9 mouse cellular contexts compared by ENCODE assay signal in the genomic region with DNA sequence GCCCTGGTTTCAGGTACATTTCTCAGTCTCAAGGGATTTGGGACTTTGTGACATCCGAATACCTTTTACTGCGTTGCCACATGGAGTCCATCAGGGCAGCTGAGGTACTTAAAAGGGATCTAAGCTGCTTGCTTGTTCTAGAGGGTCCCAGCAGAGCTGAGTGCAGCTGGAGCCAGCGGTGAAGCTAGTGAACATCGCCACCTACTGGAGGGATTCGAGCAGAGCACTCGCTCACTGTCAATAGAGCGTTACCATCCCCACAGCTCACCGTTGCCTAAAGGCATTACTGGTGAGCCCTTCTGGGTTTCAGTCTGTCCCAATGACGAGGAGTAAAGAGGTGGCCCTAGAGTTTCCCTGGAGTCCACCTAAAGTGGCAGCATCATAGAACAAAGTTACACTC. TPM values are rescaled to one million over a fixed set of nuclear protein-coding genes. Genes with fewer than 3 reads are reported as not detected.
DNase-seq lines count a peak whose midpoint lies in the region; ATAC-seq and TF ChIP-seq lines count a peak whose summit lies in the region.
"Had no signal": no experiment of that assay in that cellular context is flagged by ENCODE, and none has a peak within 500 bp of the region (broad histone marks: within the 10 kb centered on the region; RNA-seq: fewer than 3 reads in every experiment).

No protein-coding gene starts in this region.

- H3K36me3 ChIP-seq in embryonic facial prominence, embryonic 13.5 days = peaks cover 20% of the 10 kb centered on the region
- peaks cover 12% of the 10 kb centered on the region for H3K36me3 ChIP-seq in lung, postnatal 0 days (ENCODE audit: insufficient read depth, low read length)

- no peaks in the 10 kb centered on the region for H3K27me3 ChIP-seq in embryonic facial prominence, embryonic 13.5 days
- H3K27me3 ChIP-seq in lung, postnatal 0 days (replicated peaks; ENCODE audit: insufficient read depth, low read length) = no peaks in the 10 kb centered on the region

- no peak for TF ChIP-seq EP300 in lung, postnatal 0 days (IDR thresholded peaks at IDR 0.05)

- no peak overlapping the region for H3K9ac ChIP-seq in embryonic facial prominence, embryonic 13.5 days
- H3K9ac ChIP-seq in lung, postnatal 0 days (replicated peaks; ENCODE audit: low read depth) = no peak overlapping the region

- ATAC-seq in cerebellum, adult (ENCODE audit: insufficient number of reproducible peaks, low FRiP score, low TSS enrichment) = peak; percentile 68
- ATAC-seq in embryonic facial prominence, embryonic 13.5 days (ENCODE audit: insufficient number of reproducible peaks, insufficient read depth, low FRiP score, low TSS enrichment, low read depth) = 0 out of 2 replicates have a peak, but pooled peaks have one; percentile 68
- peak; percentile 90 for ATAC-seq in lung, postnatal 0 days

- DNase-seq in cerebellum, adult 9-10 months = no peak
- DNase-seq in adrenal gland, adult 2 months = peak; percentile 58
- DNase-seq in heart, postnatal 36 days = peak; percentile 57 to 71
- DNase-seq in kidney, postnatal 4 days = peak; percentile 88 to 90
- DNase-seq in lung, postnatal 0 days (ENCODE audit: low spot score) = peak; percentile 86
- peak; percentile 86 for DNase-seq in retina, postnatal 1 day

- H3K9me3 ChIP-seq in embryonic facial prominence, embryonic 13.5 days = no peaks in the 10 kb centered on the region; the same call in 1 of the 2 replicates
- H3K9me3 ChIP-seq in lung, postnatal 0 days (ENCODE audit: low read length) = no peaks in the 10 kb centered on the region

- no peak overlapping the region for H3K27ac ChIP-seq in embryonic facial prominence, embryonic 13.5 days
- H3K27ac ChIP-seq in lung, postnatal 0 days (ENCODE audit: low read length) = no peak overlapping the region

- peak; percentile 97 for TF ChIP-seq CTCF in lung, postnatal 0 days (IDR thresholded peaks at IDR 0.05)

- WGBS in embryonic facial prominence, embryonic 13.5 days = 4% methylated on average over 9 of the region's 9 CpGs
- 6% methylated on average over 9 of the region's 9 CpGs for WGBS in lung, postnatal 0 days

- H3K4me2 ChIP-seq in embryonic facial prominence, embryonic 13.5 days = no peak overlapping the region
- H3K4me2 ChIP-seq in lung, postnatal 0 days (replicated peaks; ENCODE audit: low read depth, low read length) = no peak overlapping the region

- no peak overlapping the region for H3K4me3 ChIP-seq in embryonic facial prominence, embryonic 13.5 days
- no peak overlapping the region for H3K4me3 ChIP-seq in lung, postnatal 0 days (ENCODE audit: low read depth, low read length)
- H3K4me3 ChIP-seq: megakaryocyte, embryonic 14.5 days had no signal

- H3K4me1 ChIP-seq in embryonic facial prominence, embryonic 13.5 days = 0 out of 2 replicates have a peak, but pooled peaks cover 9% of the 10 kb centered on the region
- H3K4me1 ChIP-seq in lung, postnatal 0 days (ENCODE audit: insufficient read depth, low read depth, low read length) = no peaks in the 10 kb centered on the region

- intact Hi-C loops in heart, postnatal 36 days (cut with DNase I) = loop anchor here (10.0 kb wide), 1 partner anchor 161 kb away; a partner anchor contains a TSS

RNA-seq across cellular contexts. Expression of a gene that starts 46.1 kb away (rescaled TPM):
- 10 to 100 TPM; 28.0 to 30.9 TPM for total RNA-seq in adrenal gland, adult 2 months (2021)
- 1.4 and 1.5 TPM in 2 replicates for polyA plus RNA-seq in adrenal gland, adult 2 months (2012; rRNA removed)
- 32.9 and 42.8 TPM in 2 replicates for polyA plus RNA-seq in embryonic facial prominence, embryonic 13.5 days (2015; fragmentation: Nextera tagmentation; extraction: Ambion mirVana)
- total RNA-seq in heart, postnatal 36 days (2021) = 10 to 100 TPM; 14.9 to 18.0 TPM
- polyA plus RNA-seq in lung, postnatal 0 days (2015; fragmentation: Nextera tagmentation; extraction: Ambion mirVana) = 20.8 and 26.5 TPM in 2 replicates
